Mouse (Mus musculus): ENCODE measurements at regions not wholly inside any gene's neighbourhood (a gene's known extent, or its start where the extent isn't known, plus 50 kb on each side); places are given as distances from the start of the nearest gene placed in this dataset.

- ATAC-seq: peak; percentile 95
- in situ Hi-C loops (cut with MboI; ENCODE audit: low pct_unique_long_range_greater_than_20kb): no loop called here
- ChIA-PET POLR2A (no interaction called here), CTCF (no interaction called here)
- TF ChIP-seq CTCF (IDR thresholded peaks at IDR 0.05): no peak
- H3K27me3 ChIP-seq: no peaks in the 10 kb centered on the region
- DNase-seq (ENCODE audit: low read depth, low spot score): peak; percentile 70
Measured at GRCm38 (mm10) chr12:15704412-15704811, 112.3 kb downstream of the Trib2 start.

- no peak for ATAC-seq
- H3K27me3 ChIP-seq: no peaks in the 10 kb centered on the region
- ChIA-PET POLR2A (no interaction called here), CTCF (no interaction called here)
- TF ChIP-seq CTCF (IDR thresholded peaks at IDR 0.05): no peak
- in situ Hi-C loops (cut with MboI; ENCODE audit: low pct_unique_long_range_greater_than_20kb): no loop called here
- no peak for DNase-seq (ENCODE audit: low read depth, low spot score)
Measured at GRCm38 (mm10) chr12:15702137-15702536, 114.6 kb downstream of the Trib2 start.

- DNase-seq (ENCODE audit: low read depth, low spot score): no peak
- ChIA-PET POLR2A (interaction anchor here (1.1 kb wide), 1 partner anchor 14 kb away, joined by 3 read pairs; no protein-coding TSS in a partner anchor), CTCF (interaction anchor here (1.0 kb wide), 1 partner anchor 16 kb away, joined by 3 read pairs; no protein-coding TSS in a partner anchor)
- in situ Hi-C loops (cut with MboI; ENCODE audit: low pct_unique_long_range_greater_than_20kb): no loop called here
- ATAC-seq: no peak
- no peak for TF ChIP-seq CTCF (IDR thresholded peaks at IDR 0.05)
- H3K27me3 ChIP-seq: no peaks in the 10 kb centered on the region
Measured at GRCm38 (mm10) chr12:15698829-15699228, 117.9 kb downstream of the Trib2 start.

DNA sequence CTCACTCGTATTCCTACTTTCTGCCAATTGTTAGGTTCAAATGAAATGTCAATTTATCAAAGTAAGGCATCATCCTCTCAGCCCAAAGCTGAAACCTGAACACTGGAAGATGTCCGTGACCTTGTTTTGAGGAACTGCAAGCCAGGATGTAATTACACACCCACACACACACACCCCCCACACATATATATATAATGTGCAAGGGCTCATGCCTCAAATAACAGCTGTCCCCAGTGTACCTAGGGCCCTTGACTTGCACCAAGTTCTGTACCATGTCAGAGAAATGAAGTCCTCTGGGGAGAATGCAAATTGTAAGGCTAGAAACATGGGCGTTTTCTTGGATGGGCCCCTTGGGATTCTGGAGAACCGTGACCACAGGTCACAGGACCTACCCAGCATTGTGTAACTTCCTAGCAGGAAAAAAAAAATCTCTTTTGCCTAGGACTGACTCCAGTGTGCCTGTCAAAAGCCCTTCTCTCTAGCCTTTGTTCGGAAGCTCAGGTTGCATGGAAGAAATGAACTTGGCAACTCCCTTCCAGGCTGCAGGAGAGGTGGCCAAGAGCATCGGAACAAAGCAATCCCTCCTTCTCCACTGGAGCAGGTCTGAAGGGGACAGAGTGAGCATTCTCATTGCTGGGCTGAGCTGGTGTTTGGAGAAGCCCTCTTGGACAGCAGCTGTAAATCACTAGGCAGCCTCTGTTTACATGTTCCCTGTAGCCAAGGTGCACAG, 118.5 kb downstream of the Trib2 start:
- in situ Hi-C loops (cut with MboI; ENCODE audit: low pct_unique_long_range_greater_than_20kb): no loop called here
- ChIA-PET POLR2A (interaction anchor here (0.6 to 1.1 kb wide), 2 partner anchors 14 to 118 kb away, joined by 3 read pairs; no protein-coding TSS in a partner anchor), CTCF (interaction anchor here (0.8 to 1.0 kb wide), 2 partner anchors 15 to 100 kb away, joined by 3 read pairs; no protein-coding TSS in a partner anchor)
- TF ChIP-seq CTCF (IDR thresholded peaks at IDR 0.05): no peak
- DNase-seq (ENCODE audit: low read depth, low spot score) (no peak), ATAC-seq (no peak)
- no peaks in the 10 kb centered on the region for H3K27me3 ChIP-seq

DNA sequence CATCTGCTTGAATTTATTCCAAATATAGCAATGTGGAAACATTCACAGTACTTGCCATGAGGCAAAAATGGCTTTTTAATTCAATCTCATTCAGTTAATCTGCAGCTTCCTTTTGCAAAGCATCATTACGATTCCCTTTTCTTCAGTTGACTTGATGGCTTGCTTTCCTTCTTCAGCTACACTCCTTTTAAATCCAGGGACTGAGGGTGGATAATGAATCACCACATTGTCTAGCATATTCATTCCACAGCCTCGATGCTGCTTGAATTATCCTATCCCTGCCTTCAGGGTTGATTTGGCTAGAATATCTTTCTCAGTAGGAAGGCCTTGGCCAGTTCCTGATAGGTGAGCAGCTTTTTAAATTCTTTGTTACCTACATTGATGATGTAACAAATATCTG, 128.4 kb downstream of the Trib2 start:
- CTCF ChIA-PET: no interaction called here
- in situ Hi-C loops (cut with MboI; ENCODE audit: low pct_unique_long_range_greater_than_20kb): no loop called here
- no peaks in the 10 kb centered on the region for H3K27me3 ChIP-seq
- TF ChIP-seq CTCF (IDR thresholded peaks at IDR 0.05): no peak
- no peak for ATAC-seq
- POLR2A ChIA-PET: no interaction called here
- DNase-seq (ENCODE audit: low read depth, low spot score): no peak

DNA sequence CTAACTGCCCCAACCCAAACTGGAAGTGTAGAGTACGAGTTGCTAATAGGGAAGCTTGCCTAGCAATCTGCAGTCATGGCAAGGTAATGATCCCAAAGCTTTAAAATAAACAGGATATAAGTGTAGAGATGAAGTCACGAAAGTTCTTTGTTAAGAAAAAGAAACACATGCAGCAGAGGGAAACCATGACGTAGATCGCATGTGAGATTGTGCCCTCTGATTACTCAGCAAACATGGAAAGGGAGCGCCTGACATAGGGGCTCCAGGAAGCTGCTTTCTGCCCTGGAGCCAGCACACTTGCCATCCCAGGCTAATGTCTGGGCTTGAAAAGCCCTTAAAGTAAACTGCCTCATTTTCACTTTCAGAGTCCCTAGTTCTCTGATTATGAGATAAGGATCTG, 132.4 kb downstream of the Trib2 start:
- CTCF ChIA-PET: interaction anchor here (1.6 kb wide), 1 partner anchor 36 kb away, joined by 4 read pairs; no protein-coding TSS in a partner anchor
- no peak for TF ChIP-seq CTCF (IDR thresholded peaks at IDR 0.05)
- no peak for DNase-seq (ENCODE audit: low read depth, low spot score)
- in situ Hi-C loops (cut with MboI; ENCODE audit: low pct_unique_long_range_greater_than_20kb): no loop called here
- ATAC-seq: no peak
- POLR2A ChIA-PET: interaction anchor here (0.6 kb wide), 1 partner anchor 15 kb away, joined by 3 read pairs; no protein-coding TSS in a partner anchor
- H3K27me3 ChIP-seq: peaks cover 3% of the 10 kb centered on the region

DNA sequence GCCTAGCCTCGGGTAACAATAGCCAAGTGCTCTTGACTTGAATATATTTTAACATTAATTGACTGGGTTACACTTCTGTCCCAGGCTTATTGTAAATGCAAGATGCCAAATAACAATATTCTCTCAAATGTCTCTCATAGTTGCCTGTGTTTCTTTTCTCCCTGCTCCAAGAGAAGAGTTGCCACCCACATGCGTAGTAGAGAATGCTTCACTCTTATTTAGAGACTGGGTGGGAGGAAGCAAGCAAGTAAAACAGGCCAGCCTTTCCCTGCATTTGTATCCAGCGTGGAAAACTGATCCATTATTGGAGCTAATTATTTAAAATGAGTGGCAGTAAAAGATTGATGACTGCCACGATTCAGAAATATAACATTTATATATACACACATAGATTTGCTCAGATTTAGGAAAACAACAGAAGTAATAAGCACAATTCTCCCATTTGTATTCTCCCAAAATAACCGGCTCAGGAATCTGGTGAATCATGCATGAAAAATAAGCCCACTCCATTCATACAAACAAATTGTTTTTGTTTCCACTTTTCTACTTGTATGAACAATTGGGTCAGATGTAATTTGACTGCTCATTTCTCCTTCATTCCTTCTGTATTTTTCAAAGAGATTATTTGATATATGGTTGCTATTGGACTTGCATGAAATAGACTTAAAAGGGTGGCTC, 134.9 kb downstream of the Trib2 start:
- DNase-seq (ENCODE audit: low read depth, low spot score): no peak
- in situ Hi-C loops (cut with MboI; ENCODE audit: low pct_unique_long_range_greater_than_20kb): no loop called here
- POLR2A ChIA-PET: no interaction called here
- H3K27me3 ChIP-seq: peaks cover 3% of the 10 kb centered on the region
- no peak for TF ChIP-seq CTCF (IDR thresholded peaks at IDR 0.05)
- CTCF ChIA-PET: interaction anchor here (1.2 kb wide), 1 partner anchor 9 kb away, joined by 3 read pairs; no protein-coding TSS in a partner anchor
- ATAC-seq: no peak

DNA sequence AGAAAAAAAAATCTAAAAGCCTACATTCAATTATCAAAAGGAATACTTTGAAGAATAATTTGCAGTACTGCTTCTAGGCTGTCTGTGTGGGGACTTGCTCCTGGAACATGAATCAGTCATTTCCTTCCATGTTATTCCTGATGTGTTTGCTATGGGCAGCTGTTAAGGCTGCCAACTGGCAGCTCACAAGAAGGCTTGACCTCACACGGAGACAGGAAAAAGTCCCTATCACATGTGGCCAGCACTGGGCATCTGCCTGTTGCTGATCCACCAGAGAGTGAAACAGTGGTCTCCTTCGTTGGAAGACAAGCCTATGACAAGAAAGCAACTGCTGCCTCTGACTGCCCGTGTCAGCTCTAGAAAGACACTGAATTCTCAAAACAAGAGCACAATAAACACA, 140.6 kb downstream of the Trib2 start:
- ATAC-seq: no peak
- DNase-seq (ENCODE audit: low read depth, low spot score): no peak
- ChIA-PET CTCF (no interaction called here), POLR2A (no interaction called here)
- H3K27me3 ChIP-seq: peaks cover 5% of the 10 kb centered on the region
- in situ Hi-C loops (cut with MboI; ENCODE audit: low pct_unique_long_range_greater_than_20kb): no loop called here
- TF ChIP-seq CTCF (IDR thresholded peaks at IDR 0.05): no peak

GRCm38 (mm10) chr12:15659755-15660154, 157.0 kb downstream of the Trib2 start:
- ChIA-PET POLR2A (no interaction called here), CTCF (interaction anchor here (1.0 kb wide), 1 partner anchor 803 kb away, joined by 3 read pairs; no protein-coding TSS in a partner anchor)
- DNase-seq (ENCODE audit: low read depth, low spot score): no peak
- H3K27me3 ChIP-seq: peaks cover 14% of the 10 kb centered on the region
- ATAC-seq: no peak
- TF ChIP-seq CTCF (IDR thresholded peaks at IDR 0.05): no peak
- in situ Hi-C loops (cut with MboI; ENCODE audit: low pct_unique_long_range_greater_than_20kb): no loop called here

DNA sequence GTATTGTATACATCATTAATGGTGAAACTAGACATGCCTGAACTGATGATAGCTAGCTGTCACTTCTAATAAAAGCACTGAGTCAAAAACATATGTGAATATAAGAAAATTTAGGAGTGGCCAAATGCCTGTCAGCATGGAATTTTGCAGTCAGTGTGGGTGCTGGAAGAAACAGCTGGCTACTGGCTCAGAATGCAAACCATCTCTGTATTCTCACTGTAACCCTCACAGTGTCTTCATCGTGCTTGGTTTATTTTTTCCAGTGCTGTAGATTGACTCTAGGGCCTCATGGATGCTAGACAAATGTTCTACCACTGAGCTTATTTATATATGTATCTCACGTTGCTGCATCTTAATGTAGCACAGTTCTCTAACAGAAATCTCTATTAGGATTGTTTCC, 157.4 kb downstream of the Trib2 start:
- ChIA-PET POLR2A (no interaction called here), CTCF (interaction anchor here (1.0 kb wide), 1 partner anchor 803 kb away, joined by 3 read pairs; no protein-coding TSS in a partner anchor)
- H3K27me3 ChIP-seq: peaks cover 15% of the 10 kb centered on the region
- no peak for ATAC-seq
- DNase-seq (ENCODE audit: low read depth, low spot score): no peak
- no peak for TF ChIP-seq CTCF (IDR thresholded peaks at IDR 0.05)
- in situ Hi-C loops (cut with MboI; ENCODE audit: low pct_unique_long_range_greater_than_20kb): no loop called here

DNA sequence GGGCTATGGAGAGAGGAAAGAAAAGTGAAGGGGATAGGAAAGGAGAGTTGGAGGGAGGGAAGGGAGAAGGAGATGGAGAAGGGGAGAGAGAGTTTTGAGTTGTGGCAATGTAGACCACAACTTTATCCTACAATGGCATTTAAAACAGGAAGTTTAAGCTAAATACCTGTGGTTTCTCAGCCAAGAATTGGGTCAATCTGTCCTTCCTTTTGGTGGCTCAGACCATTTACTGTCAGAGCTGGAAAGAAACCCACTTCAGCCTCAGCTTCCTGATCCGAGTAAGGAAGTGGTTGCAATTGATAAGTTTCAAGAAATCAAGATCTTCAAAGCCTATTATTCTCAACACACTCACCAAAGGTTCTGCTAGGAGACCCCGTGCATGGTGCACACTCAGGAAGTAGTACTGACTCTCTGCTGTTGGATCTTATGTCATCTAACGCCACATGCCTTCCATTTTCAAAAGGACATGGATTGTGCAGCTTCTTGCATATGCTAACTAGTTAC, 158.9 kb downstream of the Trib2 start:
- POLR2A ChIA-PET: interaction anchor here (0.5 kb wide), 1 partner anchor 158 kb away, joined by 5 read pairs; no protein-coding TSS in a partner anchor
- CTCF ChIA-PET: interaction anchor here (1.8 kb wide), 1 partner anchor 9 kb away, joined by 6 read pairs; no protein-coding TSS in a partner anchor
- TF ChIP-seq CTCF (IDR thresholded peaks at IDR 0.05): no peak
- peaks cover 29% of the 10 kb centered on the region for H3K27me3 ChIP-seq
- in situ Hi-C loops (cut with MboI; ENCODE audit: low pct_unique_long_range_greater_than_20kb): no loop called here
- DNase-seq (ENCODE audit: low read depth, low spot score) (no peak), ATAC-seq (no peak)

Measured in Patski (cell line).